Mouse (Mus musculus): ENCODE data around the gene Polr2c. TPM values are rescaled to one million over a fixed set of nuclear protein-coding genes. Genes with fewer than 3 reads are reported as not detected.
"Not testable (repeated sequence)": the region's sequence is repeated elsewhere in the genome, so short reads cannot be mapped to it uniquely, and the experiment has no call there.

The Polr2c gene
- polyA plus RNA-seq, 1 experiment from 2014 or later = 155 TPM

DNA sequence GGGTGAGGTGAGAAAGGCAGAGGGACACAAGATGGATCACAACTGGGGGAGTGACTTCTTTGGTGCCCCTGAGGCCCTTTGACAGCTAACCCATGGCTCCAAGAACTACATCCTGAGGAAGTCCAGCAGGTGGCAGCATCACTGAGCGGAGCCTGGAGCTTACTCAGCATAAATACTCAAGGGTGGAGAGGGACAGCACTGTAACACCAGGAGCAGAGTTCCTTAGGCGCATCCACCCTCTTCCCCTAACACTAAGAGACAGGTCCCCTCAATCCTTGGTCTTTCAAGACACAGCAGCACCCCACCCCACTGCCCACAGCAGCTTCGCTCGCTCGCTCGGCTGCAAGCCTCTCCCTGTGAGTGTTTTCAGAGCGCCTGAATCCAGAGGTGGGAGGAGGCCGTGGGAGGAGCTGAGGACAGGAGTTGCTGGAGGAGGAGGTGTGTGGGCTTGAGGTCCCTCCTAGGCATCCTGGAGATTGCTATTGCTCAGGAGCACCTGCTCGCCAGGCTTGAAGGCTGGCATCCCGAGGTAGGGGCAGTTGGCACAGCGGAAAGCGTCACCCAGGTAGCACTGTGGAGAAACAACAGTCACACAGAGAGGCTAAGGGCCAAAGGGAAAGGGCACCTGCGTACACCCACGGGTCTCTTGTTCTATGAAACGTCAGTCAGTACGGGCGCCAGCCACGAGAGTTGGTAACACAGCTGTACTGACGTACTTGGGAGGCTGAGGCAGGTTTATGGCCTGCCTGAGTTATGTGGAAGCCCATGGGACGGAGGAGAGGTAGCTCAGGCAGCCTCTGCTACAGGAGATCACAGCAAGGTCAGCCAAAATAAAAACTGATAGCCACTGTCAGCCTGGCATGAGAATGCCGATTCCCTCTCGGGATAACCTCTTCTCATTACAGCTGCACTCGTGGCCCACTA is 34.4 kb upstream of the Polr2c start:
- Histone ChIP-seq H3K27me3 (no peaks in the 10 kb centered on the region), H3K4me2 (peak overlapping the region; percentile 46), H3K27ac (no peak overlapping the region), H3K4me3 (replicated peaks) (peak overlapping the region; percentile 9; the same call in 1 of the 2 replicates), H3K9me3 (replicated peaks) (no peaks in the 10 kb centered on the region), H3K4me1 (peaks cover 12% of the 10 kb centered on the region), H3K36me3 (peaks cover 73% of the 10 kb centered on the region), H3K9ac (no peak overlapping the region)
- WGBS = 46% methylated on average over 23 of the region's 23 CpGs
- ATAC-seq (replicated peaks; ENCODE audit: low FRiP score) = peak; percentile 85

DNA sequence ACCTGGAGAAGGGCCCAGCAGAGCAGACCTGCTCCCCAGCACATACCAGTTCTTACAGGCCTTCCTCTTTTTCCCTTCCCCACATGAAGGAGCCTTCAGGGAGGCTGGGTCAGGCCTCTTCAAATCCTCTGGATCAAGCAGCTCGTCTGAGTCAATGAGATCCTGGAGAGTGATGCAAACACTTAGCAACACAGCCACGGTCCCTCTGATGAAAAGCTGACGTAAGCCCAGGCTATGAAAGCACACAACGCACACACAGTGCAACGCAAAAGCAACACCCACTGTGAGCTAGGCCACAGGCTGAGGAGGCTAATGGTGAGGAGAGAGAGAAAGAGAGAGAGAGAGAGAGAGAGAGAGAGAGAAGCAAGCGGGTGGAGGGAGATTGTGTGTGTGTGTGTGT is 32.1 kb upstream of the Polr2c start:
- Histone ChIP-seq H3K4me2 (no peak overlapping the region), H3K27me3 (no peaks in the 10 kb centered on the region), H3K4me3 (replicated peaks) (no peak overlapping the region), H3K36me3 (peaks cover 95% of the 10 kb centered on the region), H3K9ac (no peak overlapping the region), H3K4me1 (peaks cover 12% of the 10 kb centered on the region), H3K27ac (no peak overlapping the region), H3K9me3 (replicated peaks) (no peaks in the 10 kb centered on the region)
- 92% methylated on average over 6 of the region's 6 CpGs for WGBS
- ATAC-seq (replicated peaks; ENCODE audit: low FRiP score) = no peak

DNA sequence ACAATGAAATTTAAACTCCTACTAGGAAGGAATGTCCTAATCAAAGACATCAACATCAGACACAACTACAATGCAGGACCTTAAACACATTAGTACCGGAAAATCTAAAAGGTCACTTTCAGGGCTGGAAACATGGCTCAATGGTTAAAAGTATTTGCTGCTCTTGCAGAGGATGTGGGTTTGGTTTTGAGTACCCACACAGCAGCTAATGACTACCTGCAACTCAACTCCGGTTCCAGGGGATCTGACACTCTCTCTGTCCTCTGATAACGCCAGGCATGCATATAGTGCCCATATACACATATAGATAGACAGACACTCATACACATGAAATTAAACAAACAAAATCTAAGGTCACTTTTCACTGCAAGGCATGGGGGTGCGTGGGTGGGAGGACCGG is 31.0 kb upstream of the Polr2c start:
- Histone ChIP-seq H3K27ac (no peak overlapping the region), H3K4me3 (replicated peaks) (no peak overlapping the region), H3K4me1 (peaks cover 12% of the 10 kb centered on the region), H3K9ac (no peak overlapping the region), H3K4me2 (no peak overlapping the region), H3K36me3 (peaks cover 95% of the 10 kb centered on the region), H3K27me3 (no peaks in the 10 kb centered on the region), H3K9me3 (replicated peaks) (no peaks in the 10 kb centered on the region)
- ATAC-seq (replicated peaks; ENCODE audit: low FRiP score) = no peak
- WGBS = 94% methylated on average over 5 of the region's 5 CpGs

DNA sequence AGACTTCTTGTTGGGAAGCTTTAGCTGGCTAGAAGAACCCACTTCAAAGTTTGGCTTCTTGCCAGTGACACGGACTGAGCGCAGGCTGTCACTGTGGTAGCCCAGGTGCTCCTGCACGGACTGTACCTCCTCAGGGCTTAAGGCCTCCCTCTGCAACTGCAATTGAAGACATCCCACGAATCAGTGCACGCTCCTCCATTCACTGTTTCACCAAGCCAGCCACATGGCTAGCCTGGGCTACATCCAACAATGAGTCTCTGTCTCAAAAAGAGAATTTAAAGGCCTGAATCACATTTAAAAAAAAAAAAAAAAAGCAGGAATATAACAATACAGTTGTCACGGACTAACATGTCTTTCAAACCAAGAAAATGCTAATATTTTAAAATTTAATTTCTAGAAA is 29.0 kb upstream of the Polr2c start:
- no peak for ATAC-seq (replicated peaks; ENCODE audit: low FRiP score)
- H3K36me3 ChIP-seq = peaks cover 85% of the 10 kb centered on the region

GRCm38 (mm10) chr8:94833901-94834405 is 23.3 kb upstream of the Polr2c start:
- not testable (repeated sequence) for H3K27me3 ChIP-seq; ATAC-seq (replicated peaks; ENCODE audit: low FRiP score); H3K27ac ChIP-seq; H3K9ac ChIP-seq; H3K4me3 ChIP-seq (replicated peaks); H3K9me3 ChIP-seq (replicated peaks); H3K4me2 ChIP-seq
- Histone ChIP-seq H3K4me1 (peaks cover 12% of the 10 kb centered on the region), H3K36me3 (peaks cover 33% of the 10 kb centered on the region)
- WGBS = 52% methylated on average over 7 of the region's 7 CpGs

More for the DNA sequence above, 29.0 kb upstream of the Polr2c start:
- no peaks in the 10 kb centered on the region for H3K9me3 ChIP-seq (replicated peaks)
- H3K4me2 ChIP-seq = no peak overlapping the region
- H3K9ac ChIP-seq = no peak overlapping the region
- H3K4me3 ChIP-seq (replicated peaks) = no peak overlapping the region
- 95% methylated on average over 6 of the region's 6 CpGs for WGBS
- peaks cover 6% of the 10 kb centered on the region; the same call in 1 of the 2 replicates for H3K4me1 ChIP-seq
- H3K27ac ChIP-seq = no peak overlapping the region
- H3K27me3 ChIP-seq = no peaks in the 10 kb centered on the region

- not testable (repeated sequence) for H3K27me3 ChIP-seq; H3K9me3 ChIP-seq (replicated peaks); H3K4me3 ChIP-seq (replicated peaks); H3K27ac ChIP-seq; H3K9ac ChIP-seq; ATAC-seq (replicated peaks; ENCODE audit: low FRiP score); H3K4me2 ChIP-seq
- 93% methylated on average over 13 of the region's 13 CpGs for WGBS
- Histone ChIP-seq H3K36me3 (peaks cover 15% of the 10 kb centered on the region), H3K4me1 (peaks cover 15% of the 10 kb centered on the region)
Observed at GRCm38 (mm10) chr8:94835751-94836150, 21.5 kb upstream of the Polr2c start.

DNA sequence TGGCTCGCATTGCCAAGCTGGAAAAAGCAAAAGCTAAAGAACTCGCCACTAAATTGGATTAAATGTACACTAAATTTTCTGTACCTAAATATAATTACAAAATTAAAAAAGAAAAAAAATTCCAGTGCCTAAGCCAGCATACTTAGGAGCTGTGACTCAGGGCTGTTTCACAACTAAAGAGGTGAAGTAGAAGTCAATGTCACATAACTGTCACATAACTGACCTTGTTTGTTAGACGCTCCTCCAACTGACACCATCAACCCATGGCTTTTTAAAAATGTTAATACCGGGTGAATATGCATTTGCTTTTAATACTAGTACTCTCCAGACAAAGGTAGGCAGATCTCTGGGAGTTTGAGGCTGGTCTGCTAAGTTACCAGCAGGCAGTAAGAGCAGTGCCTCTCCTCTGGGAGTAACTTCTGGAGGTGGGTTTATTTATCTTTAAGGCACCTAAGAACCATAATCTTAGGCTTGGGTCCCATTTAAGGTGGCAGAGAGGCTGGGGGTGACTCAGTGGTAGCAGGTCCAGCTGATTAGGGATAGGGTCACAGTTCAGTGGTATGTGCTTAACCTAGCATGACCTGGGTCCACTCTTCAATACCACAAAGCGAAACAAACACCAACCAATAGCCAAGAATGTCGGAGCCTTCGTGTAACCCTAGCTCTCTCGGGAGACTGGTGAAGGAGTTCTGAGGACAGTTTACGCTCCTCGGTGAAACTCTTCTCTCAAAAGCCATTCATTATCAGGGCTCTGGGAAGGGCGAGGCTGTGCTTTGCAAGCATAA is 20.6 kb upstream of the Polr2c start:
- H3K4me1 ChIP-seq = peaks cover 15% of the 10 kb centered on the region
- H3K27me3 ChIP-seq = no peaks in the 10 kb centered on the region
- H3K27ac ChIP-seq = no peak overlapping the region
- H3K4me3 ChIP-seq (replicated peaks) = peak overlapping the region; percentile 99
- H3K9me3 ChIP-seq (replicated peaks) = no peaks in the 10 kb centered on the region
- H3K36me3 ChIP-seq = peaks cover 7% of the 10 kb centered on the region
- no peak for ATAC-seq (replicated peaks; ENCODE audit: low FRiP score)
- peak overlapping the region; percentile 97 for H3K9ac ChIP-seq
- 45% methylated on average over 11 of the region's 11 CpGs for WGBS
- H3K4me2 ChIP-seq = peak overlapping the region; percentile 86

DNA sequence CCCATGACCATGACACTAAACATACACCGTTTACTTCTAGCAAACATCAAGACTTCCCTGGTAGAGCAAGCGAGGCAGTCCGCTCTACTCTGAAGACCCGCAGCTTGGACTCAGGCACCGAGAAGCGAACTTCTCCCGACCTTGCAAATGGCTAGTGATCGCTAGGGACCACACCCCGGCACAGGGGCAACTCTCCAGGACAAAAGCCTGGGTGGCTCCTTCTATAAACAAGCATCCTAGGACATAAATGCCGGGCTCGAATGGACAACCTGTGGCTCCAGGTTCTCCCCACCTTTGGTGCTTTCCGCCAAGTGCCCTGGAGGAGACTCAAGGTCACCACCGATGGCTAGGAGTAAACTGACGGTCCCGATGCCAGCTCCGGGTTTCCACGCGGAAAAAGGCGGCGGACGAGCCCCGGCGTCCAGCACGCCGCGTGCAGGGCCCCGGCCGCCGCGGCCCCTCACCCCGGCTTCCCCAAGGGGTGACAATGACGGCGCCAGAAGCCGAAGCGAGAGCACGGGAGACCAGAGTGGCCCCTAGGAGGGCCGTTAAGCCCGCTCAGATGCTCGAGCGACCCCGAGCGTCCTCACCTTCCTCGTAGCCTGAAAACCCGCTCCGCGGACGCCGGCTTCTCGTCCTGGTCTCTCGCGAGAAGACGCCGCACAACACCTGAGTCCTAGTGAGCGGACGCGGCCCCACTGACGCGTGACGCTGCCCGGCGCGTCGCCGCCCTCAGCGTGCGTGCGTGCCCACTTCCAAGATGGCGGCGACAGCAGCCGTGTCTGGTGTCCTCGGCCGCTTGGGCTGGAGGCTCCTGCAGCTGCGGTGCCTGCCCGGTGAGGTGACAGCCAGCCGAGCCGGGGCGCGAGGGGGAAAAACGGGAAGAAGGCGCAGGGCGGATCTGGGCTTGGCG is 19.3 kb upstream of the Polr2c start, which contains the start of the genes Coq9 and Ciapin1:
Gene Coq9 (plus strand): TSS at position 660 of the 913 bp plus-strand sequence.
Gene Ciapin1 (minus strand): TSS at position 697 of the 913 bp plus-strand sequence.
- H3K9me3 ChIP-seq (replicated peaks) = no peaks in the 10 kb centered on the region
- under 1% methylated on average over 82 of the region's 82 CpGs for WGBS
- peaks cover 15% of the 10 kb centered on the region for H3K4me1 ChIP-seq
- H3K27me3 ChIP-seq = no peaks in the 10 kb centered on the region
- peak; percentile 98 for ATAC-seq (replicated peaks; ENCODE audit: low FRiP score)
- 0 out of 2 replicates have a peak, but pooled peaks cover 1% of the 10 kb centered on the region for H3K36me3 ChIP-seq
- peak within 1 kb of the TSS; percentile 86 for H3K4me2 ChIP-seq
- peak within 1 kb of the TSS; percentile 93 for H3K27ac ChIP-seq
- H3K9ac ChIP-seq = peak within 1 kb of the TSS; percentile 97
- peak within 1 kb of the TSS; percentile 99 for H3K4me3 ChIP-seq (replicated peaks)

DNA sequence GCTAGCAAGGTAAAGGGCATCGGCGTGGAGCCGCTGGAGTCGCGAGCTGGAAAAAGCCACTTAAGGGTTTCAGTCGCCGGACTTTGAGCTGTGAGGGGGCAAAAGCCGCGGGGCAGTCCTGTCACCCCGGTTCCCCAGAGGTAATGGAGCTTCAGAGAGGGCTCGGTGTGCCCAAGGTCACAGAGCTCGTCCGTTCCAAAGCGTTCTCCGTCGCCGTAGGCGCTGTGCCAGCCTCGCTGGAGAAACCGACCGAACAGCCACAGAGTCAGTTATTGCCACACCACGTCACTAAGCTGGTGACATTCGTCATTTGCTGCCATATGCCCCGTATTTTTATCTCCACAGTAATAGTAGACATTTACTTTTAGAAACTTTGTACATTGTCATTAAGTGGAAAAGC is 18.6 kb upstream of the Polr2c start:
- Histone ChIP-seq H3K27me3 (no peaks in the 10 kb centered on the region), H3K27ac (peak overlapping the region; percentile 93), H3K4me1 (peaks cover 15% of the 10 kb centered on the region), H3K9me3 (replicated peaks) (no peaks in the 10 kb centered on the region), H3K36me3 (peaks cover 8% of the 10 kb centered on the region; the same call in 1 of the 2 replicates), H3K4me2 (peak overlapping the region; percentile 86), H3K4me3 (replicated peaks) (peak overlapping the region; percentile 99), H3K9ac (peak overlapping the region; percentile 97)
- 0% methylated on average over 24 of the region's 24 CpGs for WGBS
- ATAC-seq (replicated peaks; ENCODE audit: low FRiP score) = peak; percentile 48

- H3K9me3 ChIP-seq (replicated peaks) = no peaks in the 10 kb centered on the region
- no peak overlapping the region for H3K9ac ChIP-seq
- no peaks in the 10 kb centered on the region for H3K27me3 ChIP-seq
- 52% methylated on average over 2 of the region's 2 CpGs for WGBS
- H3K4me1 ChIP-seq = peaks cover 15% of the 10 kb centered on the region
- no peak overlapping the region for H3K27ac ChIP-seq
- peaks cover 34% of the 10 kb centered on the region for H3K36me3 ChIP-seq
- H3K4me2 ChIP-seq = no peak overlapping the region
- no peak overlapping the region for H3K4me3 ChIP-seq (replicated peaks)
- no peak for ATAC-seq (replicated peaks; ENCODE audit: low FRiP score)
Observed at GRCm38 (mm10) chr8:94841183-94841582, 16.1 kb upstream of the Polr2c start.

GRCm38 (mm10) chr8:94850049-94850448 is 7.2 kb upstream of the Polr2c start:
- H3K9ac ChIP-seq = no peak overlapping the region
- 93% methylated on average over 5 of the region's 5 CpGs for WGBS
- H3K27ac ChIP-seq = no peak overlapping the region
- H3K27me3 ChIP-seq = no peaks in the 10 kb centered on the region
- peaks cover 94% of the 10 kb centered on the region for H3K36me3 ChIP-seq
- H3K4me3 ChIP-seq (replicated peaks) = no peak overlapping the region
- no peak for ATAC-seq (replicated peaks; ENCODE audit: low FRiP score)
- H3K4me2 ChIP-seq = no peak overlapping the region
- H3K4me1 ChIP-seq = no peaks in the 10 kb centered on the region
- H3K9me3 ChIP-seq (replicated peaks) = no peaks in the 10 kb centered on the region

Measured in kidney, embryonic 15.5 days (tissue).